Mouse (Mus musculus) ES-E14 (cell line): Measurements from ENCODE around the gene Spg7. TPM values are rescaled to one million over a fixed set of nuclear protein-coding genes. Genes with fewer than 3 reads are reported as not detected.

ENCODE experiments used
- DNase-seq: peaks from one replicate; pipeline ENCODE4 v3.0.0-alpha.2; 2013; ENCODE audit warnings: low read depth, low spot score
- H3K27ac ChIP-seq: 2 replicates; pipeline ENCODE4 v1.5.1; 2012; ENCODE audit warnings: low read depth, mild to moderate bottlenecking, low read length, moderate library complexity, mixed read lengths; ENCODE audit not compliant: poor library complexity, insufficient read depth, severe bottlenecking
- H3K36me3 ChIP-seq: 2 replicates; pipeline ENCODE4 v1.6.1; 2012; ENCODE audit warnings: mild to moderate bottlenecking, low read length, moderate library complexity, mixed read lengths; ENCODE audit not compliant: control insufficient read depth, poor library complexity, insufficient read depth, severe bottlenecking
- H3K4me1 ChIP-seq, 2 experiments: fragments of 150-350 bp in 1 of 2; sonication (generic) in 1 of 2; 2 replicates each; pipeline ENCODE4 v1.6.1; 2012; ENCODE audit warnings: low read length in 2 of 2, mild to moderate bottlenecking in 1 of 2, mixed read lengths in 1 of 2; ENCODE audit not compliant: control insufficient read depth in 2 of 2, insufficient read depth in 2 of 2, poor library complexity in 1 of 2
- H3K4me3 ChIP-seq, 2 experiments: fragments of 150-350 bp in 1 of 2; sonication (generic) in 1 of 2; 2 replicates each; pipeline ENCODE4 v1.5.1; 2012; ENCODE audit warnings: low read length in 2 of 2, low read depth in 1 of 2, mild to moderate bottlenecking in 1 of 2, mixed read lengths in 1 of 2; ENCODE audit not compliant: insufficient read depth in 1 of 2, poor library complexity in 1 of 2, severe bottlenecking in 1 of 2
- H3K9ac ChIP-seq: 2 replicates; pipeline ENCODE4 v1.6.1; 2012; ENCODE audit warnings: low read depth, mild to moderate bottlenecking, low read length, mixed read lengths; ENCODE audit not compliant: poor library complexity, insufficient read depth, severe bottlenecking
- H3K9me3 ChIP-seq: fragments of 150-350 bp; sonication (generic); 2 replicates; pipeline ENCODE4 v1.6.1; 2012; ENCODE audit warnings: low read depth, mild to moderate bottlenecking, low read length; ENCODE audit not compliant: control insufficient read depth, insufficient read depth
- CHD2 ChIP-seq: IDR thresholded peaks from 2 replicates; pipeline ENCODE4 v1.6.1; 2014; ENCODE audit warnings: mild to moderate bottlenecking, low read depth, low read length, inconsistent platforms
- HCFC1 ChIP-seq: IDR thresholded peaks from 2 replicates; pipeline ENCODE4 v1.6.1; 2012; ENCODE audit warnings: low read length, inconsistent platforms, borderline replicate concordance; ENCODE audit not compliant: insufficient read depth
- MAFK ChIP-seq: IDR thresholded peaks from 2 replicates; pipeline ENCODE4 v1.6.1; 2014; ENCODE audit warnings: mild to moderate bottlenecking, low read depth, low read length, inconsistent platforms; ENCODE audit not compliant: insufficient read depth
- ZC3H11A ChIP-seq: IDR thresholded peaks from 2 replicates; pipeline ENCODE4 v1.6.1; 2012; ENCODE audit warnings: low read depth, mild to moderate bottlenecking, inconsistent platforms, low read length, borderline replicate concordance
- ZNF384 ChIP-seq: IDR thresholded peaks from 2 replicates; pipeline ENCODE4 v1.6.1; 2012; ENCODE audit warnings: low read depth, low read length, inconsistent platforms
- in situ Hi-C, 2 experiments: fragments of 600-800 bp; cut with MboI; formaldehyde crosslinking; loops; one replicate each; pipeline ENCODE4 v1.15.1; 2025; ENCODE audit warnings: low sequenced_read_pairs in 2 of 2, inconsistent platforms in 1 of 2; ENCODE audit not compliant: unreplicated experiment in 2 of 2
- total RNA-seq: library from RNA; depleted of rRNA; stranded (reverse); fragments of 300-350 nt; gene quantifications from 2 replicates; pipeline ENCODE4 v1.2.3, GENCODE M21; 2012; rRNA removed

Gene Spg7
- 106 and 160 TPM in 2 replicates for total RNA-seq

GRCm38 (mm10) chr8:123062721-123063120 lies at the start of gene Spg7:
Gene Spg7, plus strand, starts transcription at chr8:123062942.
- Histone ChIP-seq H3K36me3 (peaks cover 3% of the 10 kb centered on the region; the same call in 1 of the 2 replicates), H3K4me3 (no peak within 1 kb of the TSS), H3K9ac (no peak within 1 kb of the TSS), H3K4me1 (peaks cover 0 to 4% of the 10 kb centered on the region in 2 experiments; a peak in 1 of 4 replicates), H3K9me3 (no peaks in the 10 kb centered on the region), H3K27ac (peak within 1 kb of the TSS; percentile 25; the same call in 1 of the 2 replicates)
- in situ Hi-C loops, result no loop called here
- no peak for TF ChIP-seq ZNF384
- TF ChIP-seq HCFC1, result no peak
- TF ChIP-seq MAFK, result no peak
- no peak for TF ChIP-seq CHD2
- TF ChIP-seq ZC3H11A, result no peak
- no peak for DNase-seq

GRCm38 (mm10) chr8:123014429-123014828 lies 48.3 kb upstream of the Spg7 start:
- H3K27ac ChIP-seq, result no peak overlapping the region

GRCm38 (mm10) chr8:123015074-123015473 lies 47.7 kb upstream of the Spg7 start:
- Histone ChIP-seq H3K27ac (no peak overlapping the region), H3K4me1 (peaks cover 1 to 11% of the 10 kb centered on the region in 2 experiments; a peak in 1 of 4 replicates), H3K9me3 (no peaks in the 10 kb centered on the region), H3K4me3 (no peak overlapping the region), H3K9ac (no peak overlapping the region), H3K36me3 (peaks cover 2% of the 10 kb centered on the region; the same call in 1 of the 2 replicates)
- no peak for TF ChIP-seq HCFC1
- no peak for TF ChIP-seq ZNF384
- TF ChIP-seq ZC3H11A, result no peak
- no peak for TF ChIP-seq MAFK
- no peak for TF ChIP-seq CHD2
- in situ Hi-C loops, result no loop called here
- no peak for DNase-seq

More at GRCm38 (mm10) chr8:123014429-123014828, 48.3 kb upstream of the Spg7 start:
- no peaks in the 10 kb centered on the region for H3K9me3 ChIP-seq
- H3K4me3 ChIP-seq, result no peak overlapping the region
- TF ChIP-seq ZC3H11A (no peak), MAFK (no peak), ZNF384 (no peak), HCFC1 (no peak), CHD2 (no peak)
- H3K9ac ChIP-seq, result no peak overlapping the region
- in situ Hi-C loops, result no loop called here
- DNase-seq, result no peak
- peaks cover 1 to 9% of the 10 kb centered on the region in 2 experiments; a peak in 1 of 4 replicates for H3K4me1 ChIP-seq
- H3K36me3 ChIP-seq, result peaks cover 2% of the 10 kb centered on the region; the same call in 1 of the 2 replicates

GRCm38 (mm10) chr8:123017143-123017542 lies 45.6 kb upstream of the Spg7 start:
- in situ Hi-C loops, result no loop called here
- TF ChIP-seq HCFC1 (no peak), CHD2 (no peak), ZC3H11A (no peak), MAFK (no peak), ZNF384 (no peak)
- peaks cover 10 to 15% of the 10 kb centered on the region in 2 experiments for H3K4me1 ChIP-seq
- no peak for DNase-seq
- H3K36me3 ChIP-seq, result peaks cover 2% of the 10 kb centered on the region; the same call in 1 of the 2 replicates
- H3K27ac ChIP-seq, result no peak overlapping the region
- H3K9ac ChIP-seq, result no peak overlapping the region
- no peak overlapping the region for H3K4me3 ChIP-seq
- no peaks in the 10 kb centered on the region for H3K9me3 ChIP-seq
